Mouse (Mus musculus): ENCODE data around the gene Myom1. TPM values are rescaled to one million over a fixed set of nuclear protein-coding genes. Genes with fewer than 3 reads are reported as not detected.

Myom1 gene
- polyA plus RNA-seq, 1 experiment from 2014 or later = 5.7 TPM

- Histone ChIP-seq H3K36me3 (ENCODE audit: insufficient read depth) (peaks cover 19% of the 10 kb centered on the region), H3K4me1 (ENCODE audit: insufficient read depth) (peaks cover 18% of the 10 kb centered on the region), H3K27me3 (ENCODE audit: insufficient read depth, low read length) (no peaks in the 10 kb centered on the region), H3K9ac (peak overlapping the region; percentile 38), H3K9me3 (ENCODE audit: low read depth, low read length) (no peaks in the 10 kb centered on the region), H3K4me3 (ENCODE audit: low read depth, low read length) (peak overlapping the region; percentile 89), H3K4me2 (peak overlapping the region; percentile 63), H3K27ac (ENCODE audit: low read depth) (peak overlapping the region; percentile 54; the same call in 1 of the 2 replicates)
- no peak for DNase-seq
- no peak for TF ChIP-seq CTCF (IDR thresholded peaks at IDR 0.05; ENCODE audit: low read depth)
- ATAC-seq (ENCODE audit: insufficient read depth) = no peak
- WGBS = 47% methylated on average over 2 of the region's 2 CpGs
These were observed 2.2 kb upstream of the Myom1 start for GRCm38 (mm10) chr17:71000255-71000654.

- peak overlapping the region; percentile 100 for H3K27ac ChIP-seq (ENCODE audit: low read depth)
- ATAC-seq (ENCODE audit: insufficient read depth) (no peak), DNase-seq (peak; percentile 59)
- no peaks in the 10 kb centered on the region for H3K9me3 ChIP-seq (ENCODE audit: low read depth, low read length)
- peak overlapping the region; percentile 98 for H3K9ac ChIP-seq
- H3K4me2 ChIP-seq = peak overlapping the region; percentile 63
- no peak for TF ChIP-seq CTCF (IDR thresholded peaks at IDR 0.05; ENCODE audit: low read depth)
- H3K36me3 ChIP-seq (ENCODE audit: insufficient read depth) = peaks cover 11% of the 10 kb centered on the region
- H3K4me3 ChIP-seq (ENCODE audit: low read depth, low read length) = peak overlapping the region; percentile 89
- H3K4me1 ChIP-seq (ENCODE audit: insufficient read depth) = peaks cover 18% of the 10 kb centered on the region
- 5% methylated on average over 6 of the region's 6 CpGs for WGBS
- no peaks in the 10 kb centered on the region for H3K27me3 ChIP-seq (ENCODE audit: insufficient read depth, low read length)
These were observed 1.4 kb upstream of the Myom1 start for GRCm38 (mm10) chr17:71001067-71001466.

GRCm38 (mm10) chr17:71001699-71002080 lies 743 bp upstream of the Myom1 start:
- WGBS = under 1% methylated on average over 43 of the region's 43 CpGs
- Histone ChIP-seq H3K4me3 (ENCODE audit: low read depth, low read length) (peak overlapping the region; percentile 89), H3K4me1 (ENCODE audit: insufficient read depth) (peaks cover 18% of the 10 kb centered on the region), H3K27me3 (ENCODE audit: insufficient read depth, low read length) (no peaks in the 10 kb centered on the region), H3K27ac (ENCODE audit: low read depth) (peak overlapping the region; percentile 100), H3K9me3 (ENCODE audit: low read depth, low read length) (no peaks in the 10 kb centered on the region), H3K36me3 (ENCODE audit: insufficient read depth) (peaks cover 5% of the 10 kb centered on the region; the same call in 1 of the 2 replicates), H3K4me2 (peak overlapping the region; percentile 63), H3K9ac (peak overlapping the region; percentile 98)
- ATAC-seq (ENCODE audit: insufficient read depth) (peak; percentile 66), DNase-seq (peak; percentile 73)
- TF ChIP-seq CTCF (IDR thresholded peaks at IDR 0.05; ENCODE audit: low read depth) = no peak

- DNase-seq (no peak), ATAC-seq (ENCODE audit: insufficient read depth) (peak; percentile 53)
- H3K4me1 ChIP-seq (ENCODE audit: insufficient read depth) = peaks cover 18% of the 10 kb centered on the region
- peak within 1 kb of the TSS; percentile 89 for H3K4me3 ChIP-seq (ENCODE audit: low read depth, low read length)
- H3K27me3 ChIP-seq (ENCODE audit: insufficient read depth, low read length) = no peaks in the 10 kb centered on the region
- H3K9ac ChIP-seq = peak within 1 kb of the TSS; percentile 98
- 1% methylated on average over 14 of the region's 14 CpGs for WGBS
- peak within 1 kb of the TSS; percentile 100 for H3K27ac ChIP-seq (ENCODE audit: low read depth)
- no peak for TF ChIP-seq CTCF (IDR thresholded peaks at IDR 0.05; ENCODE audit: low read depth)
- H3K36me3 ChIP-seq (ENCODE audit: insufficient read depth) = 0 out of 2 replicates have a peak, but pooled peaks cover 3% of the 10 kb centered on the region
- H3K4me2 ChIP-seq = peak within 1 kb of the TSS; percentile 63
- H3K9me3 ChIP-seq (ENCODE audit: low read depth, low read length) = no peaks in the 10 kb centered on the region
These were observed 286 bp downstream of the Myom1 start, which contains the start of gene Myl12a for GRCm38 (mm10) chr17:71002744-71003094. Myl12a (minus strand) TSS chr17:71002878.

- Histone ChIP-seq H3K9ac (peak overlapping the region; percentile 38), H3K27me3 (ENCODE audit: insufficient read depth, low read length) (no peaks in the 10 kb centered on the region), H3K4me3 (ENCODE audit: low read depth, low read length) (peak overlapping the region; percentile 89), H3K36me3 (ENCODE audit: insufficient read depth) (0 out of 2 replicates have a peak, but pooled peaks cover 3% of the 10 kb centered on the region), H3K4me2 (peak overlapping the region; percentile 63), H3K9me3 (ENCODE audit: low read depth, low read length) (no peaks in the 10 kb centered on the region), H3K4me1 (ENCODE audit: insufficient read depth) (peaks cover 18% of the 10 kb centered on the region), H3K27ac (ENCODE audit: low read depth) (peak overlapping the region; percentile 100)
- DNase-seq (no peak), ATAC-seq (ENCODE audit: insufficient read depth) (no peak)
- TF ChIP-seq CTCF (IDR thresholded peaks at IDR 0.05; ENCODE audit: low read depth) = no peak
- 38% methylated on average over 4 of the region's 4 CpGs for WGBS
These were observed 679 bp downstream of the Myom1 start for GRCm38 (mm10) chr17:71003112-71003511.

- Histone ChIP-seq H3K9me3 (ENCODE audit: low read depth, low read length) (no peaks in the 10 kb centered on the region), H3K4me3 (ENCODE audit: low read depth, low read length) (no peak overlapping the region), H3K36me3 (ENCODE audit: insufficient read depth) (0 out of 2 replicates have a peak, but pooled peaks cover 3% of the 10 kb centered on the region), H3K4me1 (ENCODE audit: insufficient read depth) (peaks cover 18% of the 10 kb centered on the region), H3K27ac (ENCODE audit: low read depth) (peak overlapping the region; percentile 100; the same call in 1 of the 2 replicates), H3K9ac (no peak overlapping the region), H3K4me2 (no peak overlapping the region), H3K27me3 (ENCODE audit: insufficient read depth, low read length) (no peaks in the 10 kb centered on the region)
- ATAC-seq (ENCODE audit: insufficient read depth) = no peak
- DNase-seq = no peak
- WGBS = 82% methylated on average over 2 of the region's 2 CpGs
- no peak for TF ChIP-seq CTCF (IDR thresholded peaks at IDR 0.05; ENCODE audit: low read depth)
These were observed 1.3 kb downstream of the Myom1 start for GRCm38 (mm10) chr17:71003721-71004120.

- 0 out of 2 replicates have a peak, but pooled peaks cover 2% of the 10 kb centered on the region for H3K36me3 ChIP-seq (ENCODE audit: insufficient read depth)
- no peak overlapping the region for H3K9ac ChIP-seq
- DNase-seq (no peak), ATAC-seq (ENCODE audit: insufficient read depth) (no peak)
- no peaks in the 10 kb centered on the region for H3K9me3 ChIP-seq (ENCODE audit: low read depth, low read length)
- H3K4me1 ChIP-seq (ENCODE audit: insufficient read depth) = peaks cover 14% of the 10 kb centered on the region
- H3K4me3 ChIP-seq (ENCODE audit: low read depth, low read length) = no peak overlapping the region
- WGBS = 88% methylated on average over 10 of the region's 10 CpGs
- no peaks in the 10 kb centered on the region for H3K27me3 ChIP-seq (ENCODE audit: insufficient read depth, low read length)
- no peak overlapping the region for H3K4me2 ChIP-seq
- H3K27ac ChIP-seq (ENCODE audit: low read depth) = no peak overlapping the region
- peak; percentile 22; the same call in 1 of the 2 replicates for TF ChIP-seq CTCF (IDR thresholded peaks at IDR 0.05; ENCODE audit: low read depth)
These were observed 1.9 kb downstream of the Myom1 start for GRCm38 (mm10) chr17:71004186-71004960.

Measured in lung, embryonic 14.5 days (tissue).